ENCODE assay signal across 17 mouse cellular contexts in the genomic region with DNA sequence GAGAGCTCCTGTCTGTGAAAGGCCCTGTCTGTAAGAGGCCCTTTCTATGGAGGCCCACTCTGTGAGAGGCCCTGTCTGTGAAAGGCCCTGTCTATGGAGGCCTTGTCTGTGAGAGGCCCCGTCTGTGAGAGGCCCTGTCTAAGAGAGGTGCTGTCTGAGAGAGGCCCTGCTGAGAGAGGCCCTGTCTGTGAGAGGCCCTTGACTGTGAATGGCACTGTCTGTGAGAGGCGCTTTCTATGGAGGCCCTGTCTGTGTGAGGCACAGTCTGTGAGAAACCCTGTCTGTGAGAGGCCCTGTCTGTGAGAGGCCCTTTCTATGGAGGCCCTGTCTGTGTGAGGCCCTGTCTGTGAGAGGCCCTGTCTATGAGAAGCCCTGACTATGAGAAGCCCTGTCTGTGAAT. TPM values are rescaled to one million over a fixed set of nuclear protein-coding genes. Genes with fewer than 3 reads are reported as not detected.
A peak's percentile ranks its signal among the peaks of the same experiment; 100 is the strongest.
DNase-seq lines count a peak whose midpoint lies in the region; ATAC-seq and TF ChIP-seq lines count a peak whose summit lies in the region.
"Had no signal": no experiment of that assay in that cellular context is flagged by ENCODE, and none has a peak within 500 bp of the region (broad histone marks: within the 10 kb centered on the region; RNA-seq: fewer than 3 reads in every experiment).

No protein-coding gene starts in this region.

- H3K9me3 ChIP-seq in heart, embryonic 13.5 days: no peaks in the 10 kb centered on the region
- no peaks in the 10 kb centered on the region for H3K9me3 ChIP-seq in G1E (replicated peaks)
- H3K9me3 ChIP-seq in embryonic facial prominence, embryonic 11.5 days (replicated peaks; ENCODE audit: control insufficient read depth, low read length): no peaks in the 10 kb centered on the region
- H3K9me3 ChIP-seq in liver, embryonic 11.5 days (ENCODE audit: control insufficient read depth, low read length): no peaks in the 10 kb centered on the region

- no peak for DNase-seq in heart, adult 11 months
- DNase-seq in G1E (ENCODE audit: low spot score): no peak
- DNase-seq in embryonic facial prominence, embryonic 11.5 days (ENCODE audit: low spot score): no peak
- no peak for DNase-seq in liver, embryonic 11.5 days (ENCODE audit: low spot score)
- DNase-seq in urinary bladder, postnatal 4 days (ENCODE audit: low spot score in 2 of 2): no peak
- no peak for DNase-seq in thymus, postnatal 14 days
- DNase-seq in ovary, postnatal 14 days (ENCODE audit: low spot score): no peak
- DNase-seq: B cell, adult 2 months; layer of hippocampus, adult 9-11 months; lung, adult 18-20 months; right cerebral cortex, postnatal 14 days; thymus, adult 18-20 months had no signal

- H3K9ac ChIP-seq in heart, embryonic 13.5 days: peak overlapping the region; percentile 58
- H3K9ac ChIP-seq in embryonic facial prominence, embryonic 11.5 days (replicated peaks; ENCODE audit: low read length): no peak overlapping the region
- peak overlapping the region; percentile 65 for H3K9ac ChIP-seq in liver, embryonic 11.5 days (ENCODE audit: low read depth, low read length)

- peak overlapping the region; percentile 39 for H3K27ac ChIP-seq in heart, embryonic 13.5 days (replicated peaks)
- no peak overlapping the region for H3K27ac ChIP-seq in embryonic facial prominence, embryonic 11.5 days (replicated peaks; ENCODE audit: low read depth, low read length)
- peak overlapping the region; percentile 59 for H3K27ac ChIP-seq in liver, embryonic 11.5 days (ENCODE audit: low read depth, low read length)
- H3K27ac ChIP-seq: kidney, postnatal 0 days; macrophage had no signal

- no peak for ATAC-seq in heart, embryonic 13.5 days (ENCODE audit: extremely low read depth, insufficient number of reproducible peaks, low FRiP score, low TSS enrichment)
- peak; percentile 35; the same call in 1 of the 2 replicates for ATAC-seq in G1E (ENCODE audit: extremely low read depth, insufficient number of reproducible peaks, low FRiP score, poor library complexity, severe bottlenecking)
- 0 out of 2 replicates have a peak, but pooled peaks have one; percentile 48 for ATAC-seq in embryonic facial prominence, embryonic 11.5 days (replicated peaks; ENCODE audit: insufficient number of reproducible peaks, low FRiP score, low TSS enrichment, low read depth)
- ATAC-seq in liver, embryonic 11.5 days (replicated peaks; ENCODE audit: low FRiP score): peak; percentile 68
- ATAC-seq: inflammation-experienced regulatory T-cells, adult 6 months; midbrain, embryonic 16.5 days had no signal

- peaks cover 51% of the 10 kb centered on the region for H3K4me1 ChIP-seq in heart, embryonic 13.5 days
- peaks cover 40% of the 10 kb centered on the region for H3K4me1 ChIP-seq in G1E (ENCODE audit: insufficient read depth, low read depth, low read length)
- H3K4me1 ChIP-seq in embryonic facial prominence, embryonic 11.5 days (ENCODE audit: control insufficient read depth, insufficient read depth, low read length): no peaks in the 10 kb centered on the region
- peaks cover 17% of the 10 kb centered on the region; the same call in 1 of the 2 replicates for H3K4me1 ChIP-seq in liver, embryonic 11.5 days (replicated peaks; ENCODE audit: control insufficient read depth, insufficient read depth, low read length)

- no peak overlapping the region for H3K4me2 ChIP-seq in heart, embryonic 13.5 days
- no peak overlapping the region for H3K4me2 ChIP-seq in embryonic facial prominence, embryonic 11.5 days (ENCODE audit: low read depth, low read length)
- H3K4me2 ChIP-seq in liver, embryonic 11.5 days: peak overlapping the region; percentile 49

- no peaks in the 10 kb centered on the region for H3K27me3 ChIP-seq in heart, embryonic 13.5 days (replicated peaks)
- H3K27me3 ChIP-seq in G1E (ENCODE audit: insufficient read depth, low read length): no peaks in the 10 kb centered on the region
- H3K27me3 ChIP-seq in embryonic facial prominence, embryonic 11.5 days (ENCODE audit: control insufficient read depth, insufficient read depth, low read length): no peaks in the 10 kb centered on the region
- no peaks in the 10 kb centered on the region for H3K27me3 ChIP-seq in liver, embryonic 11.5 days (replicated peaks; ENCODE audit: control insufficient read depth, insufficient read depth, low read length)

- TF ChIP-seq CTCF in G1E (IDR thresholded peaks at IDR 0.05; ENCODE audit: low read depth, low read length): no peak

- WGBS in heart, embryonic 13.5 days: 66% methylated on average over 2 of the region's 2 CpGs
- WGBS in embryonic facial prominence, embryonic 11.5 days: 63% methylated on average over 2 of the region's 2 CpGs
- WGBS in liver, embryonic 11.5 days: 73% methylated on average over 2 of the region's 2 CpGs

- no peak overlapping the region; the same call in 1 of the 2 replicates for H3K4me3 ChIP-seq in heart, embryonic 13.5 days
- peak overlapping the region; percentile 6; the same call in 1 of the 2 replicates for H3K4me3 ChIP-seq in G1E (ENCODE audit: low read depth, low read length)
- H3K4me3 ChIP-seq in embryonic facial prominence, embryonic 11.5 days (ENCODE audit: low read depth, low read length): no peak overlapping the region
- peak overlapping the region; percentile 31 for H3K4me3 ChIP-seq in liver, embryonic 11.5 days (ENCODE audit: low read depth, low read length)

- H3K36me3 ChIP-seq in heart, embryonic 13.5 days: peaks cover 16% of the 10 kb centered on the region
- peaks cover 67% of the 10 kb centered on the region for H3K36me3 ChIP-seq in G1E (replicated peaks)
- no peaks in the 10 kb centered on the region for H3K36me3 ChIP-seq in embryonic facial prominence, embryonic 11.5 days (replicated peaks; ENCODE audit: control insufficient read depth, insufficient read depth, low read depth, low read length)
- peaks cover 9% of the 10 kb centered on the region; the same call in 1 of the 2 replicates for H3K36me3 ChIP-seq in liver, embryonic 11.5 days (ENCODE audit: control insufficient read depth, insufficient read depth, low read length)

RNA-seq across cellular contexts. Expression of gene Tspan4, which starts 31.2 kb away (rescaled TPM):
- polyA plus RNA-seq in heart, embryonic 13.5 days (2015; fragmentation: Nextera tagmentation; extraction: Ambion mirVana): 64.5 and 68.8 TPM in 2 replicates
- total RNA-seq in G1E (2014; fragmentation: Nextera tagmentation) (13.5 and 14.6 TPM in 2 replicates), G1E (2017) (28.7 and 35.3 TPM in 2 replicates)
- 15.3 and 16.2 TPM in 2 replicates for polyA plus RNA-seq in G1E (2012)
- 24.8 and 27.3 TPM in 2 replicates for polyA plus RNA-seq in embryonic facial prominence, embryonic 11.5 days (2014; fragmentation: Nextera tagmentation; extraction: Ambion mirVana)
- polyA plus RNA-seq in liver, embryonic 11.5 days (2014; fragmentation: Nextera tagmentation; extraction: Ambion mirVana): 77.9 and 78.2 TPM in 2 replicates

RNA-seq across cellular contexts. Expression of gene Polr2l, which starts 31.3 kb away (rescaled TPM):
- polyA plus RNA-seq in heart, embryonic 13.5 days (2015; fragmentation: Nextera tagmentation; extraction: Ambion mirVana): 67.3 and 76.3 TPM in 2 replicates
- total RNA-seq in G1E (2014; fragmentation: Nextera tagmentation) (13.0 and 18.7 TPM in 2 replicates), G1E (2017) (61.0 and 66.9 TPM in 2 replicates)
- 58.3 and 69.4 TPM in 2 replicates for polyA plus RNA-seq in G1E (2012)
- polyA plus RNA-seq in embryonic facial prominence, embryonic 11.5 days (2014; fragmentation: Nextera tagmentation; extraction: Ambion mirVana): 60.6 and 67.2 TPM in 2 replicates
- 95.3 and 104 TPM in 2 replicates for polyA plus RNA-seq in liver, embryonic 11.5 days (2014; fragmentation: Nextera tagmentation; extraction: Ambion mirVana)

RNA-seq across cellular contexts. Expression of gene Chid1, which starts 33.4 kb away (rescaled TPM):
- 36.3 TPM in 2 replicates for polyA plus RNA-seq in heart, embryonic 13.5 days (2015; fragmentation: Nextera tagmentation; extraction: Ambion mirVana)
- total RNA-seq in G1E (2014; fragmentation: Nextera tagmentation): 15.4 and 19.4 TPM in 2 replicates
- total RNA-seq in G1E (2017): 25.1 and 32.5 TPM in 2 replicates
- polyA plus RNA-seq in G1E (2012): 14.4 and 19.2 TPM in 2 replicates
- 25.8 and 28.0 TPM in 2 replicates for polyA plus RNA-seq in embryonic facial prominence, embryonic 11.5 days (2014; fragmentation: Nextera tagmentation; extraction: Ambion mirVana)
- polyA plus RNA-seq in liver, embryonic 11.5 days (2014; fragmentation: Nextera tagmentation; extraction: Ambion mirVana): 39.2 and 48.1 TPM in 2 replicates

RNA-seq across cellular contexts. Expression of gene Cd151, which starts 39.1 kb away (rescaled TPM):
- polyA plus RNA-seq in heart, embryonic 13.5 days (2015; fragmentation: Nextera tagmentation; extraction: Ambion mirVana): 28.5 and 31.4 TPM in 2 replicates
- total RNA-seq in G1E (2014; fragmentation: Nextera tagmentation): 6.4 and 13.8 TPM in 2 replicates
- 18.1 and 24.3 TPM in 2 replicates for total RNA-seq in G1E (2017)
- 8.0 and 13.3 TPM in 2 replicates for polyA plus RNA-seq in G1E (2012)
- 39.2 and 42.4 TPM in 2 replicates for polyA plus RNA-seq in embryonic facial prominence, embryonic 11.5 days (2014; fragmentation: Nextera tagmentation; extraction: Ambion mirVana)
- 20.6 and 22.3 TPM in 2 replicates for polyA plus RNA-seq in liver, embryonic 11.5 days (2014; fragmentation: Nextera tagmentation; extraction: Ambion mirVana)

RNA-seq across cellular contexts. Expression of gene Cracr2b, which starts 45.4 kb away (rescaled TPM):
- polyA plus RNA-seq in heart, embryonic 13.5 days (2015; fragmentation: Nextera tagmentation; extraction: Ambion mirVana): 20.2 and 23.0 TPM in 2 replicates
- not detected in 2 replicates for total RNA-seq in G1E (2014; fragmentation: Nextera tagmentation)
- 0.44 TPM in 1 of 2 replicates, not detected in the other for total RNA-seq in G1E (2017)
- polyA plus RNA-seq in G1E (2012): not detected in 2 replicates
- polyA plus RNA-seq in embryonic facial prominence, embryonic 11.5 days (2014; fragmentation: Nextera tagmentation; extraction: Ambion mirVana): 3.5 and 4.8 TPM in 2 replicates
- polyA plus RNA-seq in liver, embryonic 11.5 days (2014; fragmentation: Nextera tagmentation; extraction: Ambion mirVana): 4.3 and 7.2 TPM in 2 replicates
- polyA plus RNA-seq: inflammation-experienced regulatory T-cells, adult 6 months had no signal

Comparison
In these comparisons a context has a peak if more than half of its experiments do, and no peak if none do; other contexts are left out.
1. H3K4me3 ChIP-seq: peak in G1E (single experiment) and liver, embryonic 11.5 days (single experiment); none in heart, embryonic 13.5 days (single experiment) and embryonic facial prominence, embryonic 11.5 days (single experiment).